Mouse (Mus musculus) thymus, postnatal 25 days (tissue): Measurements from ENCODE around the gene Rhbdd3.
"Not testable (repeated sequence)": the region's sequence is repeated elsewhere in the genome, so short reads cannot be mapped to it uniquely, and the experiment has no call there.

ENCODE experiments used
- DNase-seq: peaks from one replicate; pipeline ENCODE4 v3.0.0; 2022

Gene Rhbdd3

GRCm38 (mm10) chr11:5065056-5065821 is 33.5 kb upstream of the Rhbdd3 start, which contains the start of gene Gas2l1:
TSS of gene Gas2l1 (minus strand) at chr11:5065327.
- peak; percentile 51 for DNase-seq

- no peak for DNase-seq
Measured at GRCm38 (mm10) chr11:5067063-5067462, 31.7 kb upstream of the Rhbdd3 start.

GRCm38 (mm10) chr11:5068126-5068971 is 30.4 kb upstream of the Rhbdd3 start:
- no peak for DNase-seq

GRCm38 (mm10) chr11:5074882-5075281 is 23.8 kb upstream of the Rhbdd3 start:
- peak; percentile 47 for DNase-seq

- DNase-seq: no peak
Measured at GRCm38 (mm10) chr11:5075760-5076159, 23.0 kb upstream of the Rhbdd3 start.

GRCm38 (mm10) chr11:5076843-5077242 is 21.9 kb upstream of the Rhbdd3 start:
- not testable (repeated sequence) for DNase-seq

- no peak for DNase-seq
Measured at GRCm38 (mm10) chr11:5089147-5089546, 9.6 kb upstream of the Rhbdd3 start.

- no peak for DNase-seq
Measured at GRCm38 (mm10) chr11:5091706-5092105, 7.0 kb upstream of the Rhbdd3 start.

- no peak for DNase-seq
Measured at GRCm38 (mm10) chr11:5095877-5096276, 2.8 kb upstream of the Rhbdd3 start.

GRCm38 (mm10) chr11:5096480-5097020 is 2.2 kb upstream of the Rhbdd3 start:
- DNase-seq: no peak

GRCm38 (mm10) chr11:5098035-5098735 is 541 bp upstream of the Rhbdd3 start:
- DNase-seq: peak; percentile 36

- DNase-seq: peak; percentile 77
Measured at GRCm38 (mm10) chr11:5099576-5100183, 954 bp downstream of the Rhbdd3 start.

- no peak for DNase-seq
Measured at GRCm38 (mm10) chr11:5100283-5100682, 1.6 kb downstream of the Rhbdd3 start.

- no peak for DNase-seq
Measured at GRCm38 (mm10) chr11:5100801-5101200, 2.1 kb downstream of the Rhbdd3 start.

- DNase-seq: no peak
Measured at GRCm38 (mm10) chr11:5101641-5102040, 2.9 kb downstream of the Rhbdd3 start.

GRCm38 (mm10) chr11:5102384-5102783 is 3.7 kb downstream of the Rhbdd3 start:
- DNase-seq: no peak

- no peak for DNase-seq
Measured at GRCm38 (mm10) chr11:5103986-5104509, 5.3 kb downstream of the Rhbdd3 start.

GRCm38 (mm10) chr11:5109441-5109840 is 10.7 kb downstream of the Rhbdd3 start:
- DNase-seq: no peak

GRCm38 (mm10) chr11:5113645-5114044 is 14.9 kb downstream of the Rhbdd3 start:
- no peak for DNase-seq

- peak; percentile 94 for DNase-seq
Measured at GRCm38 (mm10) chr11:5114931-5115581, 16.3 kb downstream of the Rhbdd3 start.

- DNase-seq: no peak
Measured at GRCm38 (mm10) chr11:5125713-5126112, 27.0 kb downstream of the Rhbdd3 start.

GRCm38 (mm10) chr11:5129035-5129480 is 30.3 kb downstream of the Rhbdd3 start:
- DNase-seq: no peak
